Mouse (Mus musculus): ENCODE results near the gene Cobl. TPM values are rescaled to one million over a fixed set of nuclear protein-coding genes. Genes with fewer than 3 reads are reported as not detected.

Gene Cobl
- total RNA-seq, 2 experiments from 2014 or later = 121 to 139 TPM

DNA sequence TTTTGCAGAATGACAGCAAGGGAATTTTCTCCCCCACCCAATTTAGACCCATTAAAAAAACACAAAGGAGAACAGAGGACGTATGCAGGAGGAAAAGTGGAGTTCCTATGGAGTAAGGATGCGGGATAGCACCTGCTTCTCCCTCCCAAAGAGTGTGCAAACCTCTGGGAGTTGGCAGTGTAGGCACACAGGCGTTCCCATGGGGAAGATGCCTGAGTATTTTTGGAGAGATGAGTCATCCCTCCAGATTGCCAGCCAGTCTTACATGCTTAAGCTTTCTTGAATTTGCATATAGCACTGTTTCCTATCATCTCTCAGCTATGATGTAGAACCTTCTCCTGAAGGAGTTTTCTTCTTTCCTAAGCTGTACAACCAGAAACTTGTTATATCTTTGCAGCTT, 70.6 kb downstream of the Cobl start:
- peak; percentile 61 for DNase-seq (ENCODE audit: low spot score)

DNA sequence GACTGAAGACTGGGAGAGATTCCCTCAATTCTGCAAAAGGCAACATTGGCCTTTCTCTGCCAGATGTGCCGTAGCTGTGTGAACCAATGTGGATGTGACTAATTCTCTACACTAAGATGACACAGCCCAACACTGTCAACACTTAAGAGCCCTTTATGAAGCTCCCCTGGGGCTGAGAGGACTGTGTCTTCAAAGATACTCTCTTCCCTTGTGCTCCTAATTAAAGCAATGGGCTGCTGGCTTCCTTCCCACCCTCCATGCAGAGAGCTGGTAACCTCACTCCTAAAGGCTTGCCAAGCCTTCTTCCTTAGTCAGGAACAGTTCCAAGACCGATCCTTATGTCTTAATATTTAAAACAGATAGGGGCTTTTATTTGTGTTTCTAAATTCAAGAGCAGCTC, 79.9 kb downstream of the Cobl start:
- DNase-seq (ENCODE audit: low spot score) = peak; percentile 68

DNA sequence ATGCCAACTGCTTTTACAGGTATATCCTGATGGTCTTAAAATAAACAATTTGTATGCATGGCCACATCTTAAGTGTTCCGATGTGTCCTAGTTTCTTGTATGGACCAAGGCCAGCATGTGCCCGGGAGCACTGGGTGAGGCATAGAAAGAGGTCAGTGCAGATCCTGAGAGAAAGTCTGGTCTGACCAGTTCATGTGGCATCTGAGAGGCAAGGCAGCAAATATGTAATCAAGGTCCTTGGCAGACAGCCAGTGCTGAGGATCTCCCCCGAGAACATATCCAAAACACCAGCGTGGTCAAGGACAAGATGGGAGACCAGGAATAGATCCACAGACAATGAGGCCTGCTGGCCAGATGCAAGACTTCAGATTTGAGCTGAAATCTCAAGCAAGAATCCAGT, 81.8 kb downstream of the Cobl start:
- no peak for DNase-seq (ENCODE audit: low spot score)

DNA sequence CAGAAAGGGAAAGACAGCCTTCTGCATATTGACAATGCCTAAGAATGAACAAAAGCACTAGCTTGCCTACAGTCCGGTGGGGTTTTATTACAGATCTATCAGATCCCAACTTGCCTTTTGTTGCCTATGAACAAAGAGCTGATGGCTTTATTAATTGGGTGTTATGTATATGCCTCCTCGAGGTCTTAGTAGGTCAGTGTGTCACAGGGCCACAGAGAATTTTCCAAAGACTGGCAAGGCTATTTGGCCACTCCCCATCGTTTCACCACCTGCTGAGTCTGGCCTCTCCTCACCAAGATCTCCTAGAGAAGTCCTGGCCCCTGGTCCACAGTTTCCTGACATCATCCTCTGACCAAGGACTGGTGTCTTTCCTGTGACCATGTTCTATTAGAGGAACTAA, 83.7 kb downstream of the Cobl start:
- DNase-seq (ENCODE audit: low spot score) = no peak

DNA sequence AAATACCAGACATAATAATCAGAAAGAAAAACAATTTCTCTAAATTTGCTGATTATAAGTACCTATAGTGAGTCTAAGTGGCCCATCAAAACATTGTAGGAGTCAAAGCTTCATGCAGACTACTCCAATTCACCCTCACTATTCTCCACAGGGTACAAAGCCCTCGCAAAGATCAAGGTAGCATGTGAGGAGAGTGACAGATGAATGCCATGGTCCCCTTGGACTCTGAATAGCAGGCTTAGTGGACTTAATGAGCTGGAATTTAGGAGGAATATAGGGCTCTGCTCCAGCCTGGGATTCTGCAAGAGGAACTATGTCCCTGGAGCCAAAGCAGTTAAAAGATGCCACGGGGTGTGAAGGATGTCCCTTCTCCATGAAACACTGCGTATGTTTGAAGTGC, 88.1 kb downstream of the Cobl start:
- DNase-seq (ENCODE audit: low spot score) = no peak

DNA sequence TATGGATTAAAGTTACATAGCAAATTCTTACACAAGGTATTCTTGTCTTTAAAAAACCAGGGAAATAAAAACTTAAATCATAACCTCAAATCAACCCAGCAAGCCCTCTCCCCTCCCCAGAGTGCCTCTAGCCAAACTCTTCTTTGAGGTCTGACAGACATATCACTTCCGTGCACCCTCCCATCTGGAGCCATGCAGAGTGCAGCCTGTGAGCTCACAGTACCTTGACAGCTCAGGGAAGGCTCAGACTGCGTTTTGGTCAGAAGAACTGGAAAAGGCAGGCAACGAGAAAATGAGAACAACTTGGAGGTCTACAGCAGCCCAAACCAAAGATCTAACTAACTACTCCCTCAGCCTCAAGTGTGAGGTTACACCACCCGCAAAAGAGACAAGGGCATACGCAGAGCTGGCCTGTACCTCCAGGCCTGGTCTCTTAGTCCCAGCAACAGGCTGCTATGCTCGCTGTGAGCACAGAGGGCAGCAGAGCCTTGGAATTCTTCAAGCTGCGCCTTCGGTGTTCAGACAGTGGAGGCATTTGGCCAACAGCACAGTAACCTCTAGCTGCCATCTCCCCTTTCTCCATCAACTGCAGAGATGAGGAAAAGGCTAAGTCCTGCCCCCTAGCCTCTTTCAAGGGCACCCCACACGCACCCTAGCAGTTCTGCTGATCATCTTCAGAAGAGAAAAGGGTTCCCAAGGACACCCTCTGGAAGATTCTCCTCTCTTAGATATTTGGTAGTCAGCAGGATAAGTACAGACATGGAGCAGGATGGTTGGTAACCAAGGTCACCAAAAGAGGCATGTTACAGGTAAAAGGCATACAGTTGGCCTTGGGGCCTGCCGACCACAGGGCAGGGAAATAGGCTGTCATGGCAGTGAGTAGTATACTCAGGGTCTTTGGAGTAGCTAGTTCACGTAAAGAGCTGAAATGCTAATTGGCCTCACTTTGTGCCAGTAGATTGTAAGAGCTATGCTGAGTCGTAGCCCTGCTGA, 91.4 kb downstream of the Cobl start:
- peak; percentile 84 for DNase-seq (ENCODE audit: low spot score)

DNA sequence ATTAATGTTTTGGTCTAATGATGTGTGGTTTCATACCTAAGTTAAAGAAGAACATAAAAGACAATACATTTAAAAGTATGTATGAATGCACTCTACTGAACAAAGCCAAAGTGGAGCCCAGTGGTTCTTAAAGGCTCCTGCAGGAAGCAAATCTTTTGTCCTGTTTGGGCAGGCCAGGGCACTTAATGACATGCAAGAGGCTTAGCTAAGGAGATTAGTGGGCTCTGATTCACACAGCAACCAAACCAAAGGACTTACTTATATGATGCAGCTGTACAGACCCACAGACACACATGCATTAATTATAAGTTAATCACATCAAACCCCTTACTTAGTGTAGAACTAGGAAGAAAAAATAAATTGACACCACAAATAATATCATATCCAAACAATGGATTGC, 93.8 kb downstream of the Cobl start:
- DNase-seq (ENCODE audit: low spot score) = no peak

DNA sequence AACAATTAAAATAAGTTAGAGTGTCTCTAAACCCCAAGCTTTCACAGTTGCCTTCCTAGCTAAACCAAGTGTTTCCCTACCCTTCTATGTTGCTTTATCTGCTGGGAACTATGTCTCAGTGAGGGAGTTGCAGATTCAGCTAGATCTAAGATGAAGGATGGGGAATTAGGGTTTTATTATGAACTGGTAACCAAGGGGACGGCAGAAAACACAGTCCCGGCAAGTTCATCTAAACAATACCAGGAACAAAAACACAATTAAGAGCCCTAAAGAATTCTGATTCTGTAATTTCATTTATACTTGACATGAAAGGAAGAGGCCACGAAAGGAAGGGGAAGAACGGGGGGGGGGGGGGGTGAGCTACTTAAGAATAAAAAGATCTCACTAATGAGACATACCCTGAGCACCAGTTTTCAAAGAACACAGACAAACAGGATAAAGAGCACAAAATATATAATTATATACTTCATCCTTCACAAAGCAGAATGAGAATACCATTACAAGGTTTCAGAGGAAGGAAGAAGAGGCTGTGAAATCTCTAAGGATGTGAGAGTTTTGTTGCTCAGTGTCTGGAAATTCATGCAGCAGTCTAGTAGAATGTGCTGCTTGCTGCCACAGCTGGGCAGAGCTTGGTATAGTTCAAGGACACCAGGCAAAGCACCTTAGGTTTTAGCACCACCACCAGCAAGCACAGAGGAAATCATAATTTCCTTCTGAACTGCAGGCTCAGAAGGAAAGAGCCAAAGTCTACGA, 97.2 kb downstream of the Cobl start:
- DNase-seq (ENCODE audit: low spot score) = no peak

DNA sequence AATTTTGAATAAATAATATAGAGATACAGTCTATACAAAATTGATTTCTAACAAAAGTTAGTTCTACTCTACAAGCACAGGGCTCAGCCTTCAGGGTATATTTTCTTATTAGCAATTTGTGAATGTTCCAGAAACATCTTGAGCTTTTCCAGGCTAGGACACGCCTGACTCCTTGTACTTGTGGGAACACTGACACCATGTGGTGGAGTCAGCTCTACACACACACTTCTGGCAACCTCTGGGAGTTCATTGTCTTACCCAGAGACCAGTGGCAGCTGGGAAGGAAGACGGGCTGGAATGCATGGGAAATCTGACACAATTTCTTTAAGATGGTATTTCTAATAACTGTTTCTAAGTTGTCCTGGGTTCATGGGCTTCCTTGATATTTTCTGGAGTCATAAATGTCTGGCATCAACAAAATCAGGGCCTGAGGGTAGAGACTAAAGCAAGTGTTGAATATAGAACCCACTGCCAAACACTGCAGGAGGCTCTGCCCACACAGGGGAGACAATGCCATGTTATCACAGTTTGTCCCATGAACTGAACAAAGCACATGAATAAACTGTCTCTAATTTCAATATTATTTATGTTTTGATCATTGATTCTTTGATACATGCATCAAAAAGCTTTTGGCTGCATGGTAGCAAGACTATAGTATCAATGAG, 105.3 kb downstream of the Cobl start:
- DNase-seq (ENCODE audit: low spot score) = peak; percentile 51

DNA sequence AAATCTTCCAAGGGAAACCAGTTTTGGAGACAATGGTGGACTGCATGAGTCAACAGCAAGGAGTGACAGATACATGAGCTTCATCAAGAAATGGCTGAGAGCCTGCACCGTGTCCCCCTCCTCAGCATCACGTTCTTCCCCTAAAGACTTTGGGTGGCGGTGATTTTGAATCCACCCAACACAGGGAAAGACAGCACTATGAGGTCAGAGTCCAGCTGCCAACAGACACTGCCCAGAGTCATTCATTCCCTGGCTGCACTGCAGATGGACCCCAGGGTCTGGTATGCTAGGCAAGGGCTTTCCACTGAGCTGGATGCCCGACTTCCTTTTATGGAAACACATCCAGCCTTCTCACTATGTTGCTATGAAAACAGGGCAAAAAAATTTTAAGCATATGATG, 106.2 kb downstream of the Cobl start:
- DNase-seq (ENCODE audit: low spot score) = no peak

DNA sequence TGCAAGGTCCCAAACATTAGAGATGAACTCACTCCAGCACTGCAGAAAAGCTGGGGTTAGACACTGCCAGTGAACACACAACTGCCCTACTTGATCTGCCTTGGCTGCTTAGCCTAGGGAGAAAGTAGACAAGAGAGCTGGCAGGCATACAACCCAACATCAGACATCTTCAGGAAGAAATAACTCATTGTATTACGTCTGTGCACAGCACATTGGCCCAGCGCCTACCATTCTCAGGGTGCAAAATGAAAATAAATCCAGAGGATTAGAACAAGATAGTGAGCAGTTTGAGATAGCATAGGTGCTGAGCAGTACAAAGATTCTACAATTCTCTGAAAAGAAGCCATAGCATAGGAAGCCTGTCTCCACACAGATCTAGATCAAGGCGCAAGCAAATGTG, 109.1 kb downstream of the Cobl start:
- no peak for DNase-seq (ENCODE audit: low spot score)

DNA sequence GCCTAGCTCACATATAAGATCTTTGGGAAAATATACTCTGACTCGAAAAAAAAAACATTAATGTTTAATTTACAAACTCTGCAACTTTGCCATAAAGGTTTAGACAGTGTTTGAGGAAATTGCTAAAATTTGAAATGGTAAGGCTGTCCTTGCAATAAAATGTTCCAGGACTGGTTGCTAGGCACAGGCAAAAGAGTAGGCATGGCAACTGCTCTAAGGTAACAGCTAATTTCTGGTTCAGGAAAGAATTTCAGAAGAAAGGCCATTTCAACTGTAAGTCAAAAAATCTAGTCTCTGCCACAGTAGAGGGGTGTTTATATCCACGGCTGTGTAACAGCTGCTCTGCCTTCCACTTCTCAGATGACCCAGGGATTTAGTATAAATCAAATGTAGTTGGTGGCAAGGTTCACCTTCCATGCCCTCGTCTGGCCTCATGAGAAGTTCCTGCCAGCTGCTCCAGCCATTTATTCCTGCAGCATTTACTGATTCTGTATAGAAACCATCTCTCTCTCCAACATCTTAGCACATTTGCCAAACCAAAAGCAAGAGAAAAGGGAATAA, 113.7 kb downstream of the Cobl start:
- no peak for DNase-seq (ENCODE audit: low spot score)

DNA sequence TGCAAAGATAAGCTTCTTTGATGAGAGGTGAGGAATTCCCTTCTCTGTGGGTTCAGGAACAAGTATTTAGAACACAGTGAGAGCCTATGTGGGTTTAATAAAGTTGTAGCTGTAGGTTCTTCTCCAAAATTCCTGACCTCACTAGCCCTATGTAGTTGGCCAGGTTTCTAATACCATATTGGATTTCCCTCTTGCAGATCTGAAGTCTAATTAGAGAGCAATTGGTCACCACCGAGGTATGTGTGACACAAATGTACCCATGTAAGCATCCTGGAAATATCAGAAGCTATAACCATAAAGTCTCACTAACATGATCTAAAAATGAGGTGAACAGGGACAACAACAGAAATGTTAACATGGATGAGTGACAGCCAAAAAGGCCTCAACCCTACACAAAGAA, 114.7 kb downstream of the Cobl start:
- DNase-seq (ENCODE audit: low spot score) = peak; percentile 61

DNA sequence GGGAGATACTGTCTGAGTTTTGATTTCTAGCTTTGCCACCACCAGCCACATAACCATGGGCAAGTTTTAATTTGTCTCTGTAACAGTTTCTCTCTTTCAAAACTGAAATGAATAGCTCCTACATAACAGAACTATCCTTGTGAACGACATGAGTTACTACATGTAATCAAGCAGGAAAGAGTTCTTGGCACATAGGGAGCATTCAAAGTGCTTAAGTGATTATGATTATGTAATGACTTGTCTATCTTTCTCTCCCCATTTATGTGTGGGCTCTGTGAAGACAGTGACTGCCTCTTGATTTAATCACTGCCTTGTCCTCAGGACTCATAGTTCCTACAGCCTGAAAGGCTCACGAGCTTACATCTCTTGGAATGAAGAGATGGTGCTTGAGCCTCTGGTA, 118.3 kb downstream of the Cobl start:
- DNase-seq (ENCODE audit: low spot score) = no peak

DNA sequence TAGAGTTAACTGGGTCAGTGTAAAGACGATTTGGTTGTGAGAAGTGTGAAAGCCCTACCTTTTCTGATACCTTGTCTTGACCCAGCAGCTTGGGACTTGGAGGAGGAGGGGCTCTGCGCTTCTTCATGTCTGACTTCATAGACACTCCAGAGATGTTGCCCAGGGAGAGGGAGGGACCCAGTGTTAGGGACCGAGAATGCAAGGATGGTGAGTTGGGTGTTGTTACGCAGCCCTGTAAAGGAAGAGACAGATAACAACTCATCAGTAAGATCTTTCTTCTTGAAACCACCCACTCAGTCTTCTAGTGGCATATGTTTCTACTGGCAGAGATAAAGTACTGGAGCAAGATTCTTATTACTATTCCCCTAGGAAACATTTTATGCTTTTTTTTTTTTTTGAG, 121.1 kb downstream of the Cobl start:
- DNase-seq (ENCODE audit: low spot score) = no peak

DNA sequence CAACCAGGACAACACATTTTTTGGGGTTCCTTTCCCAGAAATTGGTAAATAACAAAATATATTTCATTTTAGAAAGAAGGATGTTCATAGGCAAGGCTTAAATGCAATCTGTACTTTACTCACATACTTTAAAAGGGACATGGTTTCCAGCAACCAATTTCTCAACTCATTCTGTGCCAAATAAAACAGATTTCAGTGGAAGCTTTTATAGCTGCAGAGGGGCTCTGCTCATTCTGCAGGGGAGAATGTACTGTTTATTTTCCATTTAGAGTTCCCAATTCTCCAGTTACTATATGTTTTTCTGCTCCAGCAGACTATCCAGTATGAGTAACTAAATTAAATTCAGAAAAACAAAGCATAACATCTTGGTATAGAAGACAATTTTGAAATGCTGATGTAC, 124.1 kb downstream of the Cobl start:
- no peak for DNase-seq (ENCODE audit: low spot score)

DNA sequence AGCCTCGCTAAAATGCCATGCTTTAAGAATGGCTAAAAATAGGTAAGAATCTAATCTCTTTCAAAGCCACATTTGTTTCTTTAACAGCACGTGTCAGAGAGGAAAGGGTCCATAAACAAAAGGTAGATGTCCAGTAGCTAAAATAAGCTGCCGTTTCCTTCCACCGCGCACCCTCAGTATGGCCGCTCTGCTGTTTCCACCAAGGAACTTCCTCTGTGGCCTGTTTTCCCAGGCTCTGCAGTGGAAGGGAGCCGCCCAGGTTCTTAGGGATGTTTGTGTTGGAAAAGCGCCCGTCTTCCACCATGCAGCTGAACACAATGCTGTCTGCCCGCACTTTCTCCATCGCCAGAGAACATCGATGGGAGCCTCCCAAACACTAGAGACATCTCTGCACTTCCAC, 128.6 kb downstream of the Cobl start:
- peak; percentile 43 for DNase-seq (ENCODE audit: low spot score)

DNA sequence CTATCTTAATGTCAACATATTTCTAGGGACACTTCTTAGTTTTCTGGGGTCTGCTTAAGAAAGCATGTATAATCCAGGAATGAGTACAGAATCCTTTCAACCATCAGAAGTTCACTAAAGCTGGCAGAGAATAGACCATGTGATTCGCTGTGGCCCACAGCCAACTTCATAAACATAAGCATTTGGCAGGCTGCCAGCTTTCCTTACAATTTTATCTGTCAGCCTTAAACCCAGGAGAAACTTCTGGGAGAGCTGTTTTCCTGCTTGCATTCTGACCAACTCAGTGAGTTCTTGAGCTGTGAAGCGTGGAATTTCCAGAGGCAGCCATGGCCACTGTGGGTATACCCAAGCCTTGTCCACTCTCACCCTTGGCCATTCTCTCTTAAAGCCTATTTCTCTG, 132.8 kb downstream of the Cobl start:
- DNase-seq (ENCODE audit: low spot score) = no peak

DNA sequence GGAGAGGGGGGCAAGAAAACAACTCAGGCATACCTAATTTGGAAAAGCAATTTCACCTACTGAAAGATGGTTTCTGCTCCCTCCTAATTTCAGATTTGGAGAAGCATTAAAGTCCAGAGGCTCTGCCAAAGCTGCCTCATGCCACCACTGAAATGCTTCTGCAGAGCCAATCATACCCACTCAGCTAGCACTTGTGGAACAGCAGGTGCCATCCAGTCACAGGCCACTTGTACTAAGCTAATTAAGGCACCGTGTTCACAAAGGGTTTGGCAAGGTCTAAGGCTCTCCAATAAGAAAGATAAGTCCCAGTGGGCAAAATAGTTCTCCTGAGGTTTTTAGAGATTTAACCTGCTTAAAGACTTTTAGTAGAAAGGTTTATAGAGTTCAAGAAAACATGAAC, 143.3 kb downstream of the Cobl start:
- DNase-seq (ENCODE audit: low spot score) = no peak

DNA sequence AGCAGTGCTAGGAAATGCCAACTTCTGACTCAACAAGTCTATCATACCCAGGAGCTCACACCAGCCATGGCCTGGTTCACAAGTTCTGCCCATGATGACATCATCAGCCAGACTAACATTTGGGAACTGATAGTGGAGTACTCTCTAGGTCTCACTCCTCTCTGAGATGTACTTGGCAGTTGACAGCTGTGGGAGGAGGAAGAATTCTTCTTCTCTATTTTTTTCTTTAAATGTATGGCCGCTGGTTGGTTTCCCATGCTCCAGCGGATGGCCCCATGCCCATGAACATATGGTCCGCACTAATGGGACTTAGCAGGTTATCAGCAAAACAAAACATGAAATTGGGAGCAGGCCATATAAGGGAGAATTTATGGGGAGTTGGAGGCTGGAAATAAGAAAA, 145.4 kb downstream of the Cobl start:
- DNase-seq (ENCODE audit: low spot score) = no peak

DNA sequence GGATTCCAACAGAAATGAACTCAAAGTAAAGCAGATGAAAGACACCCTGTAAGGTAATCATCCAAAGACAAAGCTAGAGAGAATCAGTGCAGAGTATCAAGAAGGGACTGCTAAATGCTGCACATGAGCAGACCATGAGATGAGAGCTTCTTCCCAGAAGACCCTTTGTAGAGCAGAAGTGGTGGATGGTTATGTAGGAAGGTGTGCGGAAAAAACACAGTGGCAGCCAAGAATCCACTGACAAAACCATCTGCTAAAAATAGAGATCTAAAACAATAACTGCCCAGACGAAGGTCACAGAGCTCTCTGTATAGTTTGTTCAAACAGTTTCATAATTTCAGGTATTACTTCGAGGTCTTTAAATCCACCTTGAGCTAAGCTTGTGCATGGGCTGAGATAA, 149.1 kb downstream of the Cobl start:
- no peak for DNase-seq (ENCODE audit: low spot score)
